Comparison of ENCODE assay signal across 9 mouse cellular contexts in genomic region chr10:120751295-120751722, GRCm38 (mm10).
A peak's percentile ranks its signal among the peaks of the same experiment; 100 is the strongest.
DNase-seq lines count a peak whose midpoint lies in the region; ATAC-seq and TF ChIP-seq lines count a peak whose summit lies in the region.
"Had no signal": no experiment of that assay in that cellular context is flagged by ENCODE, and none has a peak within 500 bp of the region (broad histone marks: within the 10 kb centered on the region; RNA-seq: fewer than 3 reads in every experiment).

No protein-coding gene starts in this region.

- H3K4me3 ChIP-seq in hindbrain, embryonic 14.5 days (replicated peaks; ENCODE audit: low read length) = no peak overlapping the region
- H3K4me3 ChIP-seq in hindbrain, embryonic 13.5 days = no peak overlapping the region
- H3K4me3 ChIP-seq in gastrocnemius, adult 2 months = peak overlapping the region; percentile 46
- no peak overlapping the region for H3K4me3 ChIP-seq in intestine, embryonic 15.5 days (replicated peaks)
- H3K4me3 ChIP-seq: liver, embryonic 15.5 days had no signal

- no peak overlapping the region for H3K27ac ChIP-seq in hindbrain, embryonic 14.5 days
- no peak overlapping the region for H3K27ac ChIP-seq in hindbrain, embryonic 13.5 days
- 0 out of 2 replicates have a peak overlapping the region, but pooled peaks have one; percentile 6 for H3K27ac ChIP-seq in gastrocnemius, adult 2 months
- peak overlapping the region; percentile 7; the same call in 1 of the 2 replicates for H3K27ac ChIP-seq in intestine, embryonic 15.5 days
- H3K27ac ChIP-seq: liver, embryonic 15.5 days had no signal

- peaks cover 2% of the 10 kb centered on the region; the same call in 1 of the 2 replicates for H3K27me3 ChIP-seq in hindbrain, embryonic 14.5 days (ENCODE audit: control insufficient read depth, insufficient read depth, low read length)
- peaks cover 17% of the 10 kb centered on the region for H3K27me3 ChIP-seq in hindbrain, embryonic 13.5 days
- H3K27me3 ChIP-seq in intestine, embryonic 15.5 days (replicated peaks) = no peaks in the 10 kb centered on the region
- H3K27me3 ChIP-seq: liver, embryonic 15.5 days had no signal

- H3K9me3 ChIP-seq in hindbrain, embryonic 14.5 days (ENCODE audit: control insufficient read depth, low read length) = 0 out of 2 replicates have a peak, but pooled peaks cover 3% of the 10 kb centered on the region
- H3K9me3 ChIP-seq in hindbrain, embryonic 13.5 days = no peaks in the 10 kb centered on the region
- no peaks in the 10 kb centered on the region for H3K9me3 ChIP-seq in intestine, embryonic 15.5 days
- H3K9me3 ChIP-seq: liver, embryonic 15.5 days had no signal

- no peak overlapping the region for H3K4me2 ChIP-seq in hindbrain, embryonic 14.5 days (replicated peaks)
- no peak overlapping the region for H3K4me2 ChIP-seq in hindbrain, embryonic 13.5 days
- H3K4me2 ChIP-seq in intestine, embryonic 15.5 days (replicated peaks) = no peak overlapping the region
- H3K4me2 ChIP-seq: liver, embryonic 15.5 days had no signal

- no peaks in the 10 kb centered on the region for H3K36me3 ChIP-seq in hindbrain, embryonic 14.5 days (replicated peaks; ENCODE audit: control insufficient read depth, insufficient read depth)
- H3K36me3 ChIP-seq in hindbrain, embryonic 13.5 days = no peaks in the 10 kb centered on the region
- no peaks in the 10 kb centered on the region for H3K36me3 ChIP-seq in intestine, embryonic 15.5 days
- H3K36me3 ChIP-seq: liver, embryonic 15.5 days had no signal

- no peak for ATAC-seq in hindbrain, embryonic 14.5 days (ENCODE audit: low FRiP score)
- no peak for ATAC-seq in hindbrain, embryonic 13.5 days (ENCODE audit: low FRiP score)
- 0 out of 2 replicates have a peak, but pooled peaks have one; percentile 43 for ATAC-seq in intestine, embryonic 15.5 days
- ATAC-seq in frontal cortex, adult (ENCODE audit: low TSS enrichment) = no peak

- no peaks in the 10 kb centered on the region for H3K4me1 ChIP-seq in hindbrain, embryonic 14.5 days (replicated peaks; ENCODE audit: control insufficient read depth, insufficient read depth, low read length)
- peaks cover 5% of the 10 kb centered on the region for H3K4me1 ChIP-seq in hindbrain, embryonic 13.5 days (replicated peaks)
- 0 out of 2 replicates have a peak, but pooled peaks cover 8% of the 10 kb centered on the region for H3K4me1 ChIP-seq in intestine, embryonic 15.5 days (replicated peaks)
- H3K4me1 ChIP-seq: liver, embryonic 15.5 days had no signal

- H3K9ac ChIP-seq in hindbrain, embryonic 14.5 days = no peak overlapping the region
- H3K9ac ChIP-seq in hindbrain, embryonic 13.5 days = no peak overlapping the region
- no peak overlapping the region for H3K9ac ChIP-seq in intestine, embryonic 15.5 days
- H3K9ac ChIP-seq: liver, embryonic 15.5 days had no signal

- WGBS in hindbrain, embryonic 14.5 days = 60% methylated on average over 11 of the region's 11 CpGs
- 72% methylated on average over 11 of the region's 11 CpGs for WGBS in hindbrain, embryonic 13.5 days
- 44% methylated on average over 11 of the region's 11 CpGs for WGBS in intestine, embryonic 15.5 days

- DNase-seq in hindbrain, embryonic 14.5 days (ENCODE audit: low spot score) = peak; percentile 52
- peak; percentile 92 to 96 for DNase-seq in adrenal gland, adult (ENCODE audit: inconsistent age in 2 of 2, low spot score in 1 of 2)
- DNase-seq in gastrocnemius, adult 2 months = peak; percentile 71
- DNase-seq in lung, adult 18-20 months = peak; percentile 65 to 75
- DNase-seq in retina, postnatal 1 day = no peak

- no peak for TF ChIP-seq CTCF in gastrocnemius, adult 2 months (IDR thresholded peaks at IDR 0.05)

- intact Hi-C loops in gastrocnemius, adult 2 months (cut with DNase I) = no loop called here

Comparison
In these comparisons a context has a peak if more than half of its experiments do, and no peak if none do; other contexts are left out.
1. H3K27ac ChIP-seq: peak in gastrocnemius, adult 2 months (single experiment) and intestine, embryonic 15.5 days (single experiment); none in hindbrain, embryonic 14.5 days (single experiment) and hindbrain, embryonic 13.5 days (single experiment).